Comparison of ENCODE assay signal across 8 mouse cellular contexts in genomic region chr5:137596601-137597261, GRCm38 (mm10). TPM values are rescaled to one million over a fixed set of nuclear protein-coding genes. Genes with fewer than 3 reads are reported as not detected.
A peak's percentile ranks its signal among the peaks of the same experiment; 100 is the strongest.
DNase-seq lines count a peak whose midpoint lies in the region; ATAC-seq and TF ChIP-seq lines count a peak whose summit lies in the region.

No protein-coding gene starts in this region.

- ATAC-seq in heart, embryonic 16.5 days (replicated peaks; ENCODE audit: extremely low read depth, insufficient read depth, low FRiP score) = no peak
- no peak for ATAC-seq in midbrain, embryonic 15.5 days (replicated peaks)

- no peak for DNase-seq in heart, adult 8-10 months (ENCODE audit: low spot score)
- peak; percentile 14 to 47 for DNase-seq in kidney, postnatal 4 days
- DNase-seq in urinary bladder, postnatal 36 days (ENCODE audit: low spot score in 2 of 2) = no peak
- DNase-seq in layer of hippocampus, adult 18-20 months (ENCODE audit: low spot score in 2 of 2) = no peak
- DNase-seq in gastrocnemius, postnatal 36 days = no peak

- no peak for TF ChIP-seq CTCF in bone marrow macrophage, adult 2 months (IDR thresholded peaks at IDR 0.05; ENCODE audit: low read depth, low read length)

- H3K36me3 ChIP-seq in heart, embryonic 16.5 days (ENCODE audit: control insufficient read depth, insufficient read depth) = no peaks in the 10 kb centered on the region
- H3K36me3 ChIP-seq in midbrain, embryonic 15.5 days (replicated peaks) = 0 out of 2 replicates have a peak, but pooled peaks cover 3% of the 10 kb centered on the region

- H3K4me2 ChIP-seq in heart, embryonic 16.5 days (ENCODE audit: low read depth, low read length) = no peak overlapping the region
- peak overlapping the region; percentile 30 for H3K4me2 ChIP-seq in midbrain, embryonic 15.5 days

- TF ChIP-seq POLR2A in bone marrow macrophage, adult 2 months (IDR thresholded peaks at IDR 0.05; ENCODE audit: borderline replicate concordance, low read depth, low read length) = no peak

- peaks cover 9% of the 10 kb centered on the region; the same call in 1 of the 2 replicates for H3K4me1 ChIP-seq in heart, embryonic 16.5 days (ENCODE audit: control insufficient read depth, insufficient read depth, low read length)
- peaks cover 13% of the 10 kb centered on the region for H3K4me1 ChIP-seq in bone marrow macrophage, adult 2 months (ENCODE audit: control insufficient read depth, insufficient read depth, low read length)
- H3K4me1 ChIP-seq in midbrain, embryonic 15.5 days = peaks cover 26% of the 10 kb centered on the region

- H3K4me3 ChIP-seq in heart, embryonic 16.5 days (ENCODE audit: low read length) = no peak overlapping the region
- peak overlapping the region; percentile 45 for H3K4me3 ChIP-seq in bone marrow macrophage, adult 2 months (ENCODE audit: insufficient read depth, low read length)
- H3K4me3 ChIP-seq in midbrain, embryonic 15.5 days = 0 out of 2 replicates have a peak overlapping the region, but pooled peaks have one; percentile 8

- H3K9ac ChIP-seq in heart, embryonic 16.5 days (ENCODE audit: low read length) = no peak overlapping the region
- H3K9ac ChIP-seq in midbrain, embryonic 15.5 days = no peak overlapping the region

- intact Hi-C loops in gastrocnemius, postnatal 36 days (cut with DNase I) = no loop called here

- no peaks in the 10 kb centered on the region for H3K27me3 ChIP-seq in heart, embryonic 16.5 days (ENCODE audit: control insufficient read depth, insufficient read depth, low read length)
- H3K27me3 ChIP-seq in midbrain, embryonic 15.5 days (replicated peaks) = no peaks in the 10 kb centered on the region

- WGBS in heart, embryonic 16.5 days = 29% methylated on average over 27 of the region's 30 CpGs
- 35% methylated on average over 28 of the region's 30 CpGs for WGBS in midbrain, embryonic 15.5 days

- 0 out of 2 replicates have a peak overlapping the region, but pooled peaks have one; percentile 48 for H3K27ac ChIP-seq in heart, embryonic 16.5 days (ENCODE audit: low read length)
- H3K27ac ChIP-seq in bone marrow macrophage, adult 2 months (ENCODE audit: insufficient read depth, low read depth, low read length) = peak overlapping the region; percentile 30
- H3K27ac ChIP-seq in midbrain, embryonic 15.5 days = no peak overlapping the region

- H3K9me3 ChIP-seq in heart, embryonic 16.5 days (replicated peaks; ENCODE audit: control insufficient read depth, low read length) = no peaks in the 10 kb centered on the region
- H3K9me3 ChIP-seq in midbrain, embryonic 15.5 days = no peaks in the 10 kb centered on the region

RNA-seq across cellular contexts. Expression of gene Mospd3, which starts 4.1 kb away (rescaled TPM):
- 21.8 and 25.0 TPM in 2 replicates for polyA plus RNA-seq in heart, embryonic 16.5 days (2015; fragmentation: Nextera tagmentation; extraction: Ambion mirVana)
- 10 to 100 TPM in 3 of 4 experiments, 1 to 10 TPM in 1; 9.0 to 17.6 (median 14.4) TPM for total RNA-seq in heart, adult 8-10 months (2022)
- 64.0 and 69.9 TPM in 2 replicates for polyA plus RNA-seq in bone marrow macrophage, adult 2 months (2012; ENCODE audit: insufficient read depth, insufficient read length, missing spikeins)
- 66.9 and 68.2 TPM in 2 replicates for polyA plus RNA-seq in midbrain, embryonic 15.5 days (2015; fragmentation: Nextera tagmentation; extraction: Ambion mirVana)
- total RNA-seq in layer of hippocampus, adult 18-20 months (2021) = 10 to 100 TPM; 20.9 to 25.2 TPM
- total RNA-seq in gastrocnemius, postnatal 36 days (2021) = 10 to 100 TPM in 1 of 2 experiments, 1 to 10 TPM in 1; 9.6 to 13.7 TPM

RNA-seq across cellular contexts. Expression of gene Pcolce, which starts 16.9 kb away (rescaled TPM):
- polyA plus RNA-seq in heart, embryonic 16.5 days (2015; fragmentation: Nextera tagmentation; extraction: Ambion mirVana) = 121 and 129 TPM in 2 replicates
- total RNA-seq in heart, adult 8-10 months (2022) = 10 to 100 TPM; 38.9 to 46.0 (median 42.2) TPM
- polyA plus RNA-seq in bone marrow macrophage, adult 2 months (2012; ENCODE audit: insufficient read depth, insufficient read length, missing spikeins) = 3.2 and 5.0 TPM in 2 replicates
- polyA plus RNA-seq in midbrain, embryonic 15.5 days (2015; fragmentation: Nextera tagmentation; extraction: Ambion mirVana) = 15.1 and 16.7 TPM in 2 replicates
- 1 to 10 TPM; 6.1 to 7.5 TPM for total RNA-seq in layer of hippocampus, adult 18-20 months (2021)
- 10 to 100 TPM; 57.1 to 66.1 TPM for total RNA-seq in gastrocnemius, postnatal 36 days (2021)

RNA-seq across cellular contexts. Expression of gene Tfr2, which starts 27.1 kb away (rescaled TPM):
- 0.26 and 0.54 TPM in 2 replicates for polyA plus RNA-seq in heart, embryonic 16.5 days (2015; fragmentation: Nextera tagmentation; extraction: Ambion mirVana)
- under 1 TPM in 1 of 4 experiments, not detected in 3; 0.09 TPM for total RNA-seq in heart, adult 8-10 months (2022)
- 1.7 TPM in 1 of 2 replicates, not detected in the other for polyA plus RNA-seq in bone marrow macrophage, adult 2 months (2012; ENCODE audit: insufficient read depth, insufficient read length, missing spikeins)
- polyA plus RNA-seq in midbrain, embryonic 15.5 days (2015; fragmentation: Nextera tagmentation; extraction: Ambion mirVana) = 6.2 and 7.9 TPM in 2 replicates
- 10 to 100 TPM; 14.6 to 15.2 TPM for total RNA-seq in layer of hippocampus, adult 18-20 months (2021)
- not detected for total RNA-seq in gastrocnemius, postnatal 36 days (2021)

RNA-seq across cellular contexts. Expression of gene Fbxo24, which starts 32.1 kb away (rescaled TPM):
- polyA plus RNA-seq in heart, embryonic 16.5 days (2015; fragmentation: Nextera tagmentation; extraction: Ambion mirVana) = 0.12 and 0.39 TPM in 2 replicates
- total RNA-seq in heart, adult 8-10 months (2022) = under 1 TPM; 0.19 to 0.29 (median 0.23) TPM
- polyA plus RNA-seq in bone marrow macrophage, adult 2 months (2012; ENCODE audit: insufficient read depth, insufficient read length, missing spikeins) = not detected in 2 replicates
- 0.13 and 0.17 TPM in 2 replicates for polyA plus RNA-seq in midbrain, embryonic 15.5 days (2015; fragmentation: Nextera tagmentation; extraction: Ambion mirVana)
- total RNA-seq in layer of hippocampus, adult 18-20 months (2021) = under 1 TPM; 0.20 to 0.47 TPM
- not detected for total RNA-seq in gastrocnemius, postnatal 36 days (2021)

RNA-seq across cellular contexts. Expression of gene Lrch4, which starts 32.2 kb away (rescaled TPM):
- polyA plus RNA-seq in heart, embryonic 16.5 days (2015; fragmentation: Nextera tagmentation; extraction: Ambion mirVana) = 24.8 and 31.1 TPM in 2 replicates
- total RNA-seq in heart, adult 8-10 months (2022) = 10 to 100 TPM; 13.1 to 17.8 (median 17.1) TPM
- 209 and 221 TPM in 2 replicates for polyA plus RNA-seq in bone marrow macrophage, adult 2 months (2012; ENCODE audit: insufficient read depth, insufficient read length, missing spikeins)
- polyA plus RNA-seq in midbrain, embryonic 15.5 days (2015; fragmentation: Nextera tagmentation; extraction: Ambion mirVana) = 18.8 and 19.1 TPM in 2 replicates
- total RNA-seq in layer of hippocampus, adult 18-20 months (2021) = 10 to 100 TPM; 18.9 to 24.2 TPM
- total RNA-seq in gastrocnemius, postnatal 36 days (2021) = 10 to 100 TPM; 13.6 to 13.8 TPM

Comparison
In these comparisons a context has a peak if more than half of its experiments do, and no peak if none do; other contexts are left out.
1. DNase-seq: peak in kidney, postnatal 4 days (2 of 2); none in heart, adult 8-10 months (single experiment), urinary bladder, postnatal 36 days (0 of 2), layer of hippocampus, adult 18-20 months (0 of 2) and gastrocnemius, postnatal 36 days (0 of 2).
2. RNA of gene Pcolce, which starts 16.9 kb away (total RNA-seq): 57.1 to 66.1 TPM in gastrocnemius, postnatal 36 days and 38.9 to 46.0 TPM in heart, adult 8-10 months; 6.1 to 7.5 TPM in layer of hippocampus, adult 18-20 months; every median in the first group is over 4 times any median in the second.
3. RNA of gene Tfr2, which starts 27.1 kb away (total RNA-seq): 14.6 to 15.2 TPM in layer of hippocampus, adult 18-20 months; not detected in gastrocnemius, postnatal 36 days and 0.09 TPM in heart, adult 8-10 months; every median in the first group is over 10 times any median in the second.